Mouse (Mus musculus): ENCODE results near the gene Slc6a20b. TPM values are rescaled to one million over a fixed set of nuclear protein-coding genes. Genes with fewer than 3 reads are reported as not detected.

Gene Slc6a20b
- polyA plus RNA-seq, 1 experiment from 2014 or later, result 0.32 TPM

GRCm38 (mm10) chr9:123649785-123650511 lies 17.6 kb upstream of the Slc6a20b start:
- WGBS, result 85% methylated on average over 2 of the region's 2 CpGs
- Histone ChIP-seq H3K27me3 (ENCODE audit: control insufficient read depth, insufficient read depth, low read length) (no peaks in the 10 kb centered on the region), H3K4me2 (replicated peaks; ENCODE audit: low read depth, low read length) (no peak overlapping the region), H3K4me1 (ENCODE audit: control insufficient read depth, insufficient read depth, low read length) (no peaks in the 10 kb centered on the region), H3K9me3 (ENCODE audit: control insufficient read depth, low read length) (no peaks in the 10 kb centered on the region), H3K36me3 (ENCODE audit: control insufficient read depth, insufficient read depth, low read length) (no peaks in the 10 kb centered on the region), H3K9ac (ENCODE audit: low read depth, low read length) (no peak overlapping the region), H3K27ac (ENCODE audit: low read depth, low read length) (no peak overlapping the region), H3K4me3 (ENCODE audit: low read length) (no peak overlapping the region)
- no peak for ATAC-seq (ENCODE audit: low FRiP score, low TSS enrichment)

- H3K9ac ChIP-seq (ENCODE audit: low read depth, low read length), result no peak overlapping the region
- WGBS, result 77% methylated on average over 1 of the region's 1 CpGs
- H3K27ac ChIP-seq (ENCODE audit: low read depth, low read length), result no peak overlapping the region
- H3K4me3 ChIP-seq (ENCODE audit: low read length), result no peak overlapping the region
- H3K9me3 ChIP-seq (ENCODE audit: control insufficient read depth, low read length), result no peaks in the 10 kb centered on the region
- no peak for ATAC-seq (ENCODE audit: low FRiP score, low TSS enrichment)
- H3K4me1 ChIP-seq (ENCODE audit: control insufficient read depth, insufficient read depth, low read length), result no peaks in the 10 kb centered on the region
- no peaks in the 10 kb centered on the region for H3K36me3 ChIP-seq (ENCODE audit: control insufficient read depth, insufficient read depth, low read length)
- H3K27me3 ChIP-seq (ENCODE audit: control insufficient read depth, insufficient read depth, low read length), result no peaks in the 10 kb centered on the region
- no peak overlapping the region for H3K4me2 ChIP-seq (replicated peaks; ENCODE audit: low read depth, low read length)
Observed at GRCm38 (mm10) chr9:123640106-123640505, 7.7 kb upstream of the Slc6a20b start.

GRCm38 (mm10) chr9:123638668-123639089 lies 6.3 kb upstream of the Slc6a20b start:
- Histone ChIP-seq H3K9ac (ENCODE audit: low read depth, low read length) (no peak overlapping the region), H3K4me2 (replicated peaks; ENCODE audit: low read depth, low read length) (no peak overlapping the region), H3K4me3 (ENCODE audit: low read length) (no peak overlapping the region), H3K9me3 (ENCODE audit: control insufficient read depth, low read length) (no peaks in the 10 kb centered on the region), H3K4me1 (ENCODE audit: control insufficient read depth, insufficient read depth, low read length) (no peaks in the 10 kb centered on the region), H3K27ac (ENCODE audit: low read depth, low read length) (no peak overlapping the region), H3K36me3 (ENCODE audit: control insufficient read depth, insufficient read depth, low read length) (no peaks in the 10 kb centered on the region), H3K27me3 (ENCODE audit: control insufficient read depth, insufficient read depth, low read length) (no peaks in the 10 kb centered on the region)
- peak; percentile 85; the same call in 1 of the 2 replicates for ATAC-seq (ENCODE audit: low FRiP score, low TSS enrichment)
- WGBS, result 76% methylated on average over 1 of the region's 1 CpGs

GRCm38 (mm10) chr9:123638231-123638630 lies 5.9 kb upstream of the Slc6a20b start:
- no peak overlapping the region for H3K9ac ChIP-seq (ENCODE audit: low read depth, low read length)
- no peak overlapping the region for H3K27ac ChIP-seq (ENCODE audit: low read depth, low read length)
- H3K36me3 ChIP-seq (ENCODE audit: control insufficient read depth, insufficient read depth, low read length), result no peaks in the 10 kb centered on the region
- no peak overlapping the region for H3K4me3 ChIP-seq (ENCODE audit: low read length)
- no peaks in the 10 kb centered on the region for H3K9me3 ChIP-seq (ENCODE audit: control insufficient read depth, low read length)
- no peaks in the 10 kb centered on the region for H3K4me1 ChIP-seq (ENCODE audit: control insufficient read depth, insufficient read depth, low read length)
- no peaks in the 10 kb centered on the region for H3K27me3 ChIP-seq (ENCODE audit: control insufficient read depth, insufficient read depth, low read length)
- no peak overlapping the region for H3K4me2 ChIP-seq (replicated peaks; ENCODE audit: low read depth, low read length)
- ATAC-seq (ENCODE audit: low FRiP score, low TSS enrichment), result no peak

- H3K9ac ChIP-seq (ENCODE audit: low read depth, low read length), result no peak overlapping the region
- no peak for ATAC-seq (ENCODE audit: low FRiP score, low TSS enrichment)
- H3K27ac ChIP-seq (ENCODE audit: low read depth, low read length), result no peak overlapping the region
- no peaks in the 10 kb centered on the region for H3K27me3 ChIP-seq (ENCODE audit: control insufficient read depth, insufficient read depth, low read length)
- H3K36me3 ChIP-seq (ENCODE audit: control insufficient read depth, insufficient read depth, low read length), result no peaks in the 10 kb centered on the region
- H3K4me1 ChIP-seq (ENCODE audit: control insufficient read depth, insufficient read depth, low read length), result no peaks in the 10 kb centered on the region
- H3K4me2 ChIP-seq (replicated peaks; ENCODE audit: low read depth, low read length), result no peak overlapping the region
- no peaks in the 10 kb centered on the region for H3K9me3 ChIP-seq (ENCODE audit: control insufficient read depth, low read length)
- H3K4me3 ChIP-seq (ENCODE audit: low read length), result no peak overlapping the region
- WGBS, result 73% methylated on average over 5 of the region's 5 CpGs
Observed at GRCm38 (mm10) chr9:123636771-123637170, 4.4 kb upstream of the Slc6a20b start.

GRCm38 (mm10) chr9:123632993-123633392 lies 628 bp upstream of the Slc6a20b start:
- no peak overlapping the region for H3K27ac ChIP-seq (ENCODE audit: low read depth, low read length)
- ATAC-seq (ENCODE audit: low FRiP score, low TSS enrichment), result no peak
- no peaks in the 10 kb centered on the region for H3K9me3 ChIP-seq (ENCODE audit: control insufficient read depth, low read length)
- no peak overlapping the region for H3K4me3 ChIP-seq (ENCODE audit: low read length)
- H3K27me3 ChIP-seq (ENCODE audit: control insufficient read depth, insufficient read depth, low read length), result no peaks in the 10 kb centered on the region
- H3K36me3 ChIP-seq (ENCODE audit: control insufficient read depth, insufficient read depth, low read length), result no peaks in the 10 kb centered on the region
- H3K9ac ChIP-seq (ENCODE audit: low read depth, low read length), result no peak overlapping the region
- H3K4me2 ChIP-seq (replicated peaks; ENCODE audit: low read depth, low read length), result no peak overlapping the region
- no peaks in the 10 kb centered on the region for H3K4me1 ChIP-seq (ENCODE audit: control insufficient read depth, insufficient read depth, low read length)
- 83% methylated on average over 3 of the region's 3 CpGs for WGBS

GRCm38 (mm10) chr9:123631666-123632065 lies 699 bp downstream of the Slc6a20b start:
- Histone ChIP-seq H3K4me3 (ENCODE audit: low read length) (no peak overlapping the region), H3K36me3 (ENCODE audit: control insufficient read depth, insufficient read depth, low read length) (no peaks in the 10 kb centered on the region), H3K9ac (ENCODE audit: low read depth, low read length) (no peak overlapping the region), H3K27ac (ENCODE audit: low read depth, low read length) (no peak overlapping the region), H3K4me2 (replicated peaks; ENCODE audit: low read depth, low read length) (no peak overlapping the region), H3K27me3 (ENCODE audit: control insufficient read depth, insufficient read depth, low read length) (no peaks in the 10 kb centered on the region), H3K4me1 (ENCODE audit: control insufficient read depth, insufficient read depth, low read length) (no peaks in the 10 kb centered on the region), H3K9me3 (ENCODE audit: control insufficient read depth, low read length) (no peaks in the 10 kb centered on the region)
- no peak for ATAC-seq (ENCODE audit: low FRiP score, low TSS enrichment)
- WGBS, result 75% methylated on average over 3 of the region's 3 CpGs

GRCm38 (mm10) chr9:123625821-123626220 lies 6.5 kb downstream of the Slc6a20b start:
- Histone ChIP-seq H3K27me3 (ENCODE audit: control insufficient read depth, insufficient read depth, low read length) (no peaks in the 10 kb centered on the region), H3K27ac (ENCODE audit: low read depth, low read length) (no peak overlapping the region), H3K4me2 (replicated peaks; ENCODE audit: low read depth, low read length) (no peak overlapping the region), H3K4me1 (ENCODE audit: control insufficient read depth, insufficient read depth, low read length) (no peaks in the 10 kb centered on the region), H3K4me3 (ENCODE audit: low read length) (no peak overlapping the region), H3K9ac (ENCODE audit: low read depth, low read length) (no peak overlapping the region), H3K36me3 (ENCODE audit: control insufficient read depth, insufficient read depth, low read length) (no peaks in the 10 kb centered on the region), H3K9me3 (ENCODE audit: control insufficient read depth, low read length) (no peaks in the 10 kb centered on the region)
- no peak for ATAC-seq (ENCODE audit: low FRiP score, low TSS enrichment)
- WGBS, result 98% methylated on average over 11 of the region's 11 CpGs

GRCm38 (mm10) chr9:123624741-123625140 lies 7.6 kb downstream of the Slc6a20b start:
- no peak overlapping the region for H3K27ac ChIP-seq (ENCODE audit: low read depth, low read length)
- ATAC-seq (ENCODE audit: low FRiP score, low TSS enrichment), result no peak
- no peaks in the 10 kb centered on the region for H3K9me3 ChIP-seq (ENCODE audit: control insufficient read depth, low read length)
- no peaks in the 10 kb centered on the region for H3K27me3 ChIP-seq (ENCODE audit: control insufficient read depth, insufficient read depth, low read length)
- no peaks in the 10 kb centered on the region for H3K36me3 ChIP-seq (ENCODE audit: control insufficient read depth, insufficient read depth, low read length)
- H3K9ac ChIP-seq (ENCODE audit: low read depth, low read length), result no peak overlapping the region
- no peak overlapping the region for H3K4me2 ChIP-seq (replicated peaks; ENCODE audit: low read depth, low read length)
- H3K4me1 ChIP-seq (ENCODE audit: control insufficient read depth, insufficient read depth, low read length), result no peaks in the 10 kb centered on the region
- 85% methylated on average over 2 of the region's 2 CpGs for WGBS
- H3K4me3 ChIP-seq (ENCODE audit: low read length), result no peak overlapping the region

All from kidney, embryonic 14.5 days (tissue).